Mouse (Mus musculus) embryo, embryonic 10.5 days (tissue): Measurements from ENCODE around the gene Gm36028.
A peak's percentile ranks its signal among the peaks of the same experiment; 100 is the strongest.

Experiments used
- DNase-seq: peaks from one replicate; pipeline ENCODE4 v3.0.0-alpha.2; 2015; ENCODE audit warnings: low spot score

Gene Gm36028

DNA sequence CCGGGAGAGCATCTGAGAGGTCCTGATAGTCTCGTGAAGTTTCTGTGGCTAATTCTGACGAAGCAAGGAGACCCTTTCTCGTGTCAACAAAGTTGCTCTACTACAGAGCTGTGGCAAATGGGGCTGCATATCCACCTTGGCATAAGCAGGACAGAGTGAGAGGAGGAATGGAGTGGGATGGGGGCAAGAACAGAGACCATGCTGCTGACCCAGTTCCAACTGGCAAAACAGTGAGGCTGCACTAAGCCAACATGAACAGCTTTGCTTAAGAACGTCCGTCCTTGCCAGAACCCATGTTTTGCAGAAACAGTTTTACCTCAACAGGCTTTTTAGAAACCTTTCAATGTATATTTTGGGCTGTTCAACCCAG is 51.3 kb downstream of the Gm36028 start:
- DNase-seq: no peak

DNA sequence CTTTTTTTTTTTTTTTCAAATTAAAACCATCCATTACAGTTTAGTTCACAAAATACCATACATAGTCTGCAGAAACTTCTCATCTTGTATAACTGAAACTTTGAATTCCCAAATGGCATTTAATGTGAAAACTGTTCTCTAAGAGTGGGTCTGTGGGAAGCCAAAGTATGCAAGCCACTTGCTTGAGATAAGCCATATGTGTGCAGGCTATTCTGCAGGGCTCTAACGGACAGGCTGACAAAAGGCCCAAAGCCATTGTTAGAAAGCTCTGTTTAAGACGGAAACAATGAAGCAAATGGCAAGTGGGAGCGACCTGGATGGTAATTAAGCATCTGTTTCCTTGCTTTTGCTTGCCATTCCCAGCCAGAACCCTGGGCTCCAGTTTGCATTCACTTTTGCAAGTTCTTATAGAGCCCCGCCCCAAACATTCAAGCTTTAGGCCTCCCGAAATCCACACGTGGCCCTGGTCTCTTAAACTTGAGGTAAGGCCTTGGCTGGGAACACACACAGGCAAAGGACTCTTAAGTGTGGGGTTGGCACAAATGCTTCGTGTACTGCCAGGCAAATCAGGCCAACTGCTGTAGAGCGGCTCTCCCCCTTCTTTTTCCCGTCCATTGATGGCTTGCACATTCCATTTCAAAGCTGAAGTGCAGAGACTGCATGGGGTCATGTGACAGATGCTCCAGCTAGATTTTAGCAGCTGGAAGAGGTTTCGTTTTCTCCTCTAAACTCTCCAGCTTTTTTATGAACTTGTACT is 51.9 kb downstream of the Gm36028 start:
- DNase-seq: peak; percentile 46

DNA sequence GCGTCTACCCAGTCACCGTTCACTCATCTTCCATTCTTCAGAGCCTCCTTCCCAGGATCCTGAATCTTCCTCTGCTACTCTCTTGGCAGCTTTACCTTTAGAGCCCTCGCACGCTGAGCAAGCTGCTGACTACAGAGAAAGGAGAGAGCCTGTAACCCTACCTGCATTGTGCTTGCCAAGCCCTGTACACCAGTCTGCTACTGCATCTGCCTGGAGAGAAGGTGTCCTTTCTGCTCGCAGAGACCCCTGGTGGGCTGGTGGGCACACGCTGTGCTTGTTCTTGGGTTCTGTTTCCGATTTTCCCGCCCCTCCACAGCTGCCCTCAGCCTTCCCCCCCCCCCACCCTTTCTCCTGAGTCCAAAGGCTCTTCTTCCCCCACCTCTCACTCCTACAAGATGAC is 53.7 kb downstream of the Gm36028 start:
- no peak for DNase-seq

DNA sequence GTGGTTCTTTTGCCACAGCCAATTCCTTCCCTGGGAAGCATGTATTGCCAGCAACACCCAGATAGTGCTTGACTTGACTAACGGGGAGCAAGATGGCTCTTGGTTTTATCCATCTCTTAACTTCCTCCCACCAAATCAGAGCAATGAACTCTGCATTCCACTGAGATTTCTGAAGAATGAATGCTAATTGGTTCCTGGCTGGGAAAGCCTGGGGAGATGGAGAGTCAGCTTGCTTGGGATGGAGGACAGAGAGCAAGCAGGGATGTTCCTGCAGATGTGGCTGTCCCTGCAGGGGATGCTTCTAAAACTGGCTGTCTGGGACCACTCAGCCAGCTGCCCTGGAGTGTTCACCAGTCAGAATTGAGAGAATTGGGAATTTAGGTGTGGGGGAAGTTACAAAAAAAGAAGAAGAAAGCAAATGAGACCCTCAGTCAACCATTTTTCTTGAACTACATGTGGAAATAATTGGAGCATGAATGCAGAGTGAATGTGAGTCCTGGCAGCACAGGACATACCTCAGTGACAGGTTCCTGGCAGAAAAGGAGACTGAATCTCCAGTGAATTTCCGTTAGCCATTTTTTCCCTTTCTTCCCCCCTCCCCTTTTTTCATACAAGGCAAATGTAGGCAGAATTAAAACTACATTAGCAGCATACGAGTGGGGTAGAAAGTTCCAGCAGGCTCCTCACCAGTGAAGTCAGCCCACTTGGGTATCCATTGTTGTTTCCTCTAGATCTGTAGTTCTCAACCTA is 55.0 kb downstream of the Gm36028 start:
- DNase-seq: no peak

DNA sequence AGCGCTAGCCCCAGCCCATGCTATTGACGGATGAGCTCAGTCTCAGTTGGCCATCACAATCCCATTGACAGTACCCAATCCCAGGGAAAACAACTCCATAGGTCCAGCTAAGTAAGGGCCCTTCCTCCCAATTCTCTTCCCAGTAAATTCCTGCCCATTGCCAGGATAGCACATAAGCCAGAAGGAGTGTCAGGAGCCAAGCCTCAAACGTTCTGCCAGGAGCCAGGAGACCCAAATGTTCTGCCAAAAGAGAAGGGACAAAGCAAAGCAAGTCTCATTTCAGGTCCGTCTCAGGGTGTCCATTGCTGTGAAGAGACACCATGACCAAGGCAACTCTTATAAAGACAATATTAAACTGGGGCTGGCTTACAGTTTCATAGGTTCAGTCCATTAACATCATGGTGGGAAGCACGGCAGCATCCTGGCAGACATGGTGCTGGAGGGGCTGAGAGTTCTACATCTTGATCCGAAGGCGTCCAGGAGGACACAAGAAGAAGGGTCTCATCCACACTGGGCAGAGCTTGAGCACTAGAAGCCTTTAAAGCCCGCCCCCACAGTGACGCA is 57.5 kb downstream of the Gm36028 start:
- DNase-seq: no peak

DNA sequence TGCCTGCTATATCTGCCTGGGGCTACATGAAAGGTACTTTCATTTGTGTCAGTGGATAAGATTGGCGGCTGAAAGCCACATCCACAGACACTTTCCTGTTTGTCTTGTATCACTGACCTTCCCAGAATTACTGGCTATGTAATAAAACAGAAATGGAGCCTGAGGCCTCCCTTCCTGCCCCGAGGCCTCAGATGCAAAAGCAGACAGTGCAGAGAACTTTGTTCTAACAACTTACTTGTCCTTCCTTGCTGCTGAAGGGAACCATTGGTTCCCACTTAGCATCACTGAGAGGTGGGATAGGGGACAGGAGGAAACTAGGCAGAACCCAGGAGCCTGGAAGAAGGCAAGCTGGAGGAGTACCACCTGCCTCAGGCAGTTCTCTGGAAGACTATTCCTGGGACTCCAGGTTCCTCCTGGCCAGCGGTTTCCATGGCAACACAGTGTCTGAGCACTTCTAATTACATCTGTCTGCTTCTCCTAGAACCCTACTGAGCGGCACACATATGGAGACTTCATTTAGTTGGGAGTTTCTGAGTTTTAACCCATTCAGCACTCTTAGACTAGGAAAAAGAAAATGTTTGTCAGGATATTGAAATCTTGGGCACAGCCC is 58.2 kb downstream of the Gm36028 start:
- peak; percentile 66 for DNase-seq

DNA sequence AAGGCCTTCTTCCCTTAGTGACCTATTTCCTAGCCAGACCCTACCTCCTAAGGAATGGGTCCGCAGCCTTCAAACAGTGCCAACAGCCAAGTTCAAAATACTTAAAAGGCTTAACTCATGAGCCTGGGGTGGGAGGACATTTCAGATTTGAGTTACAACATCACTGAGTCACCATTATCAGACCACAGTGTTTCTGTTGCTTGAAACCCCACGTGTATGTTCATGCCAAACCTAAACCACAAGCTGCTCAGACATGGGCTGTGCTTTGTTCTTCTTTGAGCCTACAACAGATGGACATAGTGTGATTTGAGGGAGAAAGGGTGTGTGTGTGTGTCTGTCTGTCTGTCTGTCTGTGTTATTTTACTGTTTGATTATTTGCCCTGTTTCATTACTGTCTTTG is 59.8 kb downstream of the Gm36028 start:
- no peak for DNase-seq
